Mouse (Mus musculus) olfactory bulb, adult 2 months (tissue): ENCODE results near the gene Evi2b.

Experiments used
- CTCF ChIP-seq: fragments of 200-500 bp; IDR thresholded peaks from 2 replicates; pipeline ENCODE4 v1.5.1; 2012; ENCODE audit warnings: low read depth, mild to moderate bottlenecking, low read length, moderate library complexity; ENCODE audit not compliant: insufficient read depth
- POLR2A ChIP-seq: fragments of 200-500 bp; IDR thresholded peaks from 2 replicates; pipeline ENCODE4 v1.6.1; 2012; ENCODE audit warnings: mild to moderate bottlenecking, low read depth, low read length, moderate library complexity; ENCODE audit not compliant: insufficient read depth

- TF ChIP-seq POLR2A (no peak), CTCF (no peak)
These were observed 6.2 kb upstream of the Evi2b start for GRCm38 (mm10) chr11:79529736-79530135.
